Mouse (Mus musculus) left cerebral cortex, adult 2 months (tissue): ENCODE measurements around the gene Aga. TPM values are rescaled to one million over a fixed set of nuclear protein-coding genes. Genes with fewer than 3 reads are reported as not detected.
"Not testable (repeated sequence)": the region's sequence is repeated elsewhere in the genome, so short reads cannot be mapped to it uniquely, and the experiment has no call there.

Experiments
- DNase-seq, 2 experiments: peaks; one replicate each; pipeline ENCODE4 v3.0.0; 2021 to 2022; ENCODE audit warnings: low spot score in 2 of 2, mixed read lengths in 1 of 2; ENCODE audit errors: extremely low spot score in 1 of 2
- H3K27ac ChIP-seq: fragments of 200-600 bp; 2 replicates; pipeline ENCODE4 v1.8.1; 2022
- H3K4me3 ChIP-seq: fragments of 200-600 bp; 2 replicates; pipeline ENCODE4 v1.8.1; 2022
- CTCF ChIP-seq: fragments of 200-600 bp; IDR thresholded peaks from 2 replicates; pipeline ENCODE4 v1.8.1; 2022; ENCODE audit warnings: antibody characterized with exemption, mild to moderate bottlenecking, moderate library complexity
- intact Hi-C: fragments of 180-260 bp; cut with DNase I; formaldehyde crosslinking; loops from one replicate; pipeline ENCODE4 v1.15.1; 2025
- long read RNA-seq, 2 experiments: library from polyadenylated mRNA; stranded (forward); transcript quantifications; one replicate each; pipeline ENCODE4 v2.0.0; 2021; ENCODE audit warnings: borderline mapping rate in 2 of 2
- total RNA-seq, 2 experiments: library from RNA; stranded (reverse); gene quantifications; 2 replicates each; pipeline ENCODE4 v1.2.3; 2021

Aga gene
- 1 to 10 TPM; 6.4 to 7.7 TPM for total RNA-seq
- long read RNA-seq, experiment 1, partial matches to known transcripts, result 0 of 6 reads
- long read RNA-seq, experiment 1, other reads (novel, unspliced or antisense), result 2 of 6 reads
- long read RNA-seq, experiment 2, partial matches to known transcripts, result 0 of 5 reads
- long read RNA-seq, experiment 2, other reads (novel, unspliced or antisense), result 2 of 5 reads

DNA sequence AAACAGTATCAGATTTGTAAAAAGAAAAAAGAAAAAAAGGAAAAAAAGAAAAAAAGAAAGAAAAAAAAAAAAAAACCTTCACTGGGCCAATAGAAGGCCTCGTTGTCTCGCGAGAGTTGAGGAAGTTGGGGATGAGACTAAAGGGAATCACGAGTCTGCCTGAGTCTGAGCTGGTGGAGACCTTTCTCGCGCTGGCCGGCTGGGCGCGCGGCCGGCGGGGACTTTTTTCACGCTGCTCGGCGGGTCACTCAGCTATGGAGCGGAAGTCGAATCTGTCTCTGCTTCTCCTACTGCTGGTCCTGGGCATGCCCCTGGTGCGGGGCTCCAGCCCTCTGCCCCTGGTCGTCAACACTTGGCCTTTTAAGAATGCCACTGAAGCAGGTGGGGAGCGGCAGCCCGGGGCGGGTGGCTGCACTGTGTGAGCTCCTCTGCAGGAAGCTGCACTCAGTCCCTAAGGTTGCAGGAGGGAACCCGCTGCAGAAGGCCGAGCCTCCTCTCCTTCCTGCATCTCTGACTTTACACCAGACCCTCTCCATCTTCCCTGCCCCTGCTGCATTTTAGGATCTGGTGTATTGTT is at the start of gene Aga:
TSS of gene Aga (plus strand) at position 177 of the 577 bp plus-strand sequence.
- Histone ChIP-seq H3K27ac (peak within 1 kb of the TSS; percentile 87), H3K4me3 (peak within 1 kb of the TSS; percentile 48)
- intact Hi-C loops, result no loop called here
- no peak; the same call in 1 of the 2 replicates for TF ChIP-seq CTCF
- peak; percentile 83 to 85 for DNase-seq

GRCm38 (mm10) chr8:53489063-53489462 is 22.5 kb upstream of the Aga start:
- intact Hi-C loops, result no loop called here
- H3K27ac ChIP-seq, result no peak overlapping the region
- no peak overlapping the region for H3K4me3 ChIP-seq
- no peak for DNase-seq
- no peak for TF ChIP-seq CTCF

GRCm38 (mm10) chr8:53496216-53496615 is 15.3 kb upstream of the Aga start:
- DNase-seq, result no peak
- intact Hi-C loops, result no loop called here
- no peak overlapping the region for H3K27ac ChIP-seq
- no peak overlapping the region for H3K4me3 ChIP-seq
- TF ChIP-seq CTCF, result no peak

- H3K27ac ChIP-seq, result no peak overlapping the region
- intact Hi-C loops, result no loop called here
- no peak overlapping the region for H3K4me3 ChIP-seq
- TF ChIP-seq CTCF, result no peak
- no peak for DNase-seq
Observed at GRCm38 (mm10) chr8:53496885-53497326, 14.6 kb upstream of the Aga start.

DNA sequence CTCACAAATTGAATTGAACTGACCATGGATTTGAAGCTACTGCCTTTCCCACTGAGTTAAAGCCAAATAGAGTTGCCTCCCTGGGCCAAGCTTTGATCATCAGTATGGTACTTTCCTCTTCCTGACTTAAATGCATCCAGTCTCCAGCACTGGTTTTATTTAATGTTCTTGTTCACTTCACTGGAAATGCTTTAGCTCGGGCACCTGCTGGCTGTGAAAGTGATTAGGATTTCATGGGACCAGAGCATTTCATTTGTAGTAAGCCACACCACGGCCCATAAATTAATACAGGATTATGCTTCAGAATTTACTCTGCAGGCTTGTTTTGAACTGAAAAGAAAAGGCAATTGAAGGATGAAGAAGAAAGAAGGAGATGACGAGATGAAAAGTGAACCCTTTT is 26.5 kb downstream of the Aga start:
- H3K4me3 ChIP-seq, intact Hi-C loops, DNase-seq, H3K27ac ChIP-seq: not testable (repeated sequence)

GRCm38 (mm10) chr8:53539585-53539984 is 28.1 kb downstream of the Aga start:
- intact Hi-C loops, result no loop called here
- no peak for TF ChIP-seq CTCF
- no peak overlapping the region for H3K4me3 ChIP-seq
- no peak overlapping the region for H3K27ac ChIP-seq
- DNase-seq, result no peak

- no peak for DNase-seq
- TF ChIP-seq CTCF, result no peak
- H3K27ac ChIP-seq, result no peak overlapping the region
- intact Hi-C loops, result no loop called here
- no peak overlapping the region for H3K4me3 ChIP-seq
Observed at GRCm38 (mm10) chr8:53562441-53563040, 51.0 kb downstream of the Aga start.

- H3K27ac ChIP-seq, result no peak overlapping the region
- TF ChIP-seq CTCF, result no peak
- intact Hi-C loops, result no loop called here
- DNase-seq, result no peak
- H3K4me3 ChIP-seq, result no peak overlapping the region
Observed at GRCm38 (mm10) chr8:53566223-53566622, 54.7 kb downstream of the Aga start.

Other genes with a start within 250 kb of the Aga start
- gene Neil3, start 127.3 kb downstream of the Aga start, total RNA-seq, result under 1 TPM in 1 of 2 experiments, not detected in 1; 0.23 TPM